Mouse (Mus musculus) embryonic fibroblast, embryonic 13.5 days (primary cell): ENCODE results near the gene Ddx28. TPM values are rescaled to one million over a fixed set of nuclear protein-coding genes. Genes with fewer than 3 reads are reported as not detected.
"Not testable (repeated sequence)": the region's sequence is repeated elsewhere in the genome, so short reads cannot be mapped to it uniquely, and the experiment has no call there.

Source experiments
- H3K27ac ChIP-seq: 2 replicates; pipeline ENCODE4 v1.5.1; 2012; ENCODE audit warnings: low read length, control low read depth, inconsistent platforms; ENCODE audit not compliant: insufficient read depth
- H3K4me1 ChIP-seq: 2 replicates; pipeline ENCODE4 v1.6.1; 2011; ENCODE audit warnings: low read length; ENCODE audit not compliant: control insufficient read depth, insufficient read depth
- H3K4me3 ChIP-seq: 2 replicates; pipeline ENCODE4 v1.5.1; 2011; ENCODE audit warnings: mild to moderate bottlenecking, control low read depth, low read length; ENCODE audit not compliant: insufficient read depth
- CTCF ChIP-seq: IDR thresholded peaks from 2 replicates; pipeline ENCODE4 v1.5.1; 2011; ENCODE audit warnings: mild to moderate bottlenecking, control low read depth, low read length, moderate library complexity, borderline replicate concordance; ENCODE audit not compliant: insufficient read depth
- POLR2A ChIP-seq: IDR thresholded peaks from 2 replicates; pipeline ENCODE4 v1.6.1; 2011; ENCODE audit warnings: low read depth, mild to moderate bottlenecking, control low read depth, low read length, moderate library complexity
- polyA plus RNA-seq: library from polyadenylated mRNA; stranded (reverse); fragments of >200 nt; gene quantifications from 2 replicates; pipeline ENCODE4 v1.2.4, GENCODE M21; 2011; ENCODE audit warnings: low read depth; ENCODE audit not compliant: missing spikeins, insufficient read length

The Ddx28 gene
- polyA plus RNA-seq, 1 experiment: 8.8 TPM

DNA sequence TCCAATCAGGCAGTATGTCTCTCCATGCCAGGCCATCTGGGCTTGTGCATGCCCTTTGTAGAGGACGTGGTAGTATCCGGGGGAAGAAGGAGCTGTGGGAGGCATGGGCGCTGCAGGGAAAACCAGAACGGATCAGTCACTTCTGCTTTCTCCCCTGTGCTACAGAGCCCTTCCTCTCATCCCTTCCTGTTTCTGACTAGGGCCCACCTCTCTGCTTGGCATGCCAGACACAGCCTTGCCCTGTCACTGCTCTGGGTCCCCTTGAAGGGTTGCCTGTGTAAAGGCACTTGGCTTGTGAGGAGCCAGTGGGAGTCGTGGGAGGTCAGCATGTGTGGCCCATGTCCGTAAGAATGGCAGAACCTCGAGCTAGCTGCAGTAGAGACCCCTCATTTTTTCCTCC, 15.3 kb downstream of the Ddx28 start:
- Histone ChIP-seq H3K4me1 (no peaks in the 10 kb centered on the region), H3K4me3 (no peak overlapping the region), H3K27ac (no peak overlapping the region)
- TF ChIP-seq CTCF: no peak
- TF ChIP-seq POLR2A: no peak

DNA sequence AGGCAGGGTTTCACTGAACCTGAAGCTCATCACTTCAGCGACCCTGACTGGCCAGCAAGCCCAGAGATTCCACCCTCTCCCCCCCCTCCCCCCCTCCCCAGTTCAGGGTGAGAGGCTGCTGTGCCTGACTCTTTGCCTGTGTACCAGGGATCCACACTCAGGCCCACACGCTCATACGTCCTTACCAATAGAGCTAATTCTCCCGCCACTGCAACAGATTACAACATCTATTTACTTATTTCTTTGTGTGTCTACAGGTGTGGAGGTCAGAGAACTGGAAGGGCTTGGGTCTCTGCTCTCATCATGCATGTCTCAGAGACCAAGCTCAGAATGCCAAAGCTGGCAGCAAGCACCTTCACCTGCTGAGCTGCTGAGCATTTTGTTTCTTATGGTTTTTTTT, 18.5 kb downstream of the Ddx28 start:
- no peaks in the 10 kb centered on the region for H3K4me1 ChIP-seq
- TF ChIP-seq CTCF (no peak), POLR2A (no peak)
- H3K27ac ChIP-seq: no peak overlapping the region
- H3K4me3 ChIP-seq: no peak overlapping the region

DNA sequence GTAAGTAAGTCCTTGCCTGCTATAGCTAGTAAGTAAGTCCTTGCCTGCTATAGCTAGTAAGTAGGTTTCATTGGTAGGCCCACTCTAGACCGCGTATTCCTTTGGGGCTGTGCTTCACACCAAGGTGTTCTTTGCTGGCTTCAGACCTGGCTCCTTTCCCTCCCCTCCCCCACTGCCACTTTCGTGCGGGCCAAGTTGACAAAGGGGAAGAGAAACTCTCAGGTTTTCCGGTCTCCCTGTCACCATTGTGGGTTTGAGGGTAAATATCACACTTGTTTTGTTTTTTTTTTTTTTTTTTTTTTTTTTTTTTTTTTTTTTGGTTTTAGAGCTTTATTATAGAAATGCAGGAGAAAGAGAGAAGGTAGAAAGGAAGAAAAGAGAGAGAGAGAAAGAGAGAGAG, 19.2 kb downstream of the Ddx28 start:
- Histone ChIP-seq H3K4me1 (no peaks in the 10 kb centered on the region), H3K27ac (no peak overlapping the region), H3K4me3 (no peak overlapping the region)
- TF ChIP-seq CTCF (no peak), POLR2A (no peak)

DNA sequence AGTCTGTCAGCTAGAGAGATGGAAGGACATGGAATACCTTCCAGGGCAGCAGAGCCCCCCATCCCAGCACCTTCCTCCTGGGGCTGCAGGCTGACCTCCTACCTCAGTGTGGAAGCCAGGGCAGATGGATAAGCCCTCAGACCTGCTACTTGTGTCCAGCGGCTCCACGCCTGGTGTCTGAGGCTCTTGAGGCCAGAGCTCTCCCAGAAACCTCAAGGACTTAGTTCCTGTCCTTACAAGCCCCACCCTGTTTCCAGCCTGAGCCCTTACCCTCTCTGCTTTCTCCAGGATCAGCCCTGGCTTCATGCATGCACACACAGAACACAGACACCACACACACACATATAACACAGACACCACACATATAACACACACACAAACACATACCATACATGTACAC, 20.1 kb downstream of the Ddx28 start:
- Histone ChIP-seq H3K4me1 (no peaks in the 10 kb centered on the region), H3K27ac (no peak overlapping the region), H3K4me3 (no peak overlapping the region)
- TF ChIP-seq CTCF (no peak), POLR2A (no peak)

DNA sequence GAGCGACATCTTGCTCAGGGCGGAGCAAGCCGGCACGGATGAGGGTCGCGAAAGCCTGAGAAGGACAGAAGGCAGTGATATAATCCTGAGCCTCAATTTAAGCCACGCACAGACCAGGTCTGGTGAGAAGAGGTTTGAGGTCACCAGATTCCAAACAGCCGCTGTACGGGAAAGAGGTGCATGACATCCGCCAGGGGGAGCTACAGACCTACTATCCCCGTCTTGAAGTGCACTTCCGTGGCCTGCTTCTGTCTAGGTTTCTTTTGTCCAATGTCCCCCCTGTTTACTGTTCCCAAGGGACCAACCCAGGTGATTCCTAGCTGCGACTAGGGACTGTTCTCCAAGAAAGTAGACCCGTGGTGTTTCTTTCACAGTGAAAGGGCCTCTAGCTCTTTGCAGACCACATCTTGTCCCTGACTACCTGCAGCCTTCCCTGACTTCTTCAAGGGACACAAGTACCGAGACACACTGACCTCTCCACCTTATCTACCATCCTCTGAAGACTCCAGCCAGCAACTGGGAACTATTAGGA, 20.8 kb downstream of the Ddx28 start, which contains the start of gene Dus2:
TSS of gene Dus2 (plus strand) at position 482 of the 532 bp plus-strand sequence.
- Histone ChIP-seq H3K4me1 (no peaks in the 10 kb centered on the region), H3K27ac (no peak within 1 kb of the TSS), H3K4me3 (no peak within 1 kb of the TSS)
- TF ChIP-seq CTCF (peak; percentile 78; the same call in 1 of the 2 replicates), POLR2A (no peak)

DNA sequence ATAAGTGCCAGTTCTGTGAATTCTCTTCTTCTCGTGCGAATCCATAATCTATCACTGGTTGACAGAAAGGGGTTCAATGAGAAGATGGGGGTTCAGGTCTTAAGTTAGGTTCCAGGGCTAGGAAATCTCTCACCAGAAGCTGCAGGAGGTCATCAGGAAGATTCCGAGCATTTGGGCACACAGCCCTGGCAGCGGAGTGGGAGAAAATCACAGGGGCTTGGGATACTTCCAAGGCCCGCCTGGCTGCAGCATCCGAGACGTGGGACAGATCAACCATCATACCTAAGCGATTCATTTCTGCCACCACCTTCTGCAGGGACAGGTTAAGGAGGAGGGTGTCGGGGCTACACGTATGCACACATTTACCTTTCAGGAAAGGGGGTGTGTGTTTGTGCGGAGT, 23.1 kb downstream of the Ddx28 start:
- H3K4me1 ChIP-seq: no peaks in the 10 kb centered on the region
- TF ChIP-seq POLR2A (no peak), CTCF (no peak)
- no peak overlapping the region for H3K4me3 ChIP-seq

DNA sequence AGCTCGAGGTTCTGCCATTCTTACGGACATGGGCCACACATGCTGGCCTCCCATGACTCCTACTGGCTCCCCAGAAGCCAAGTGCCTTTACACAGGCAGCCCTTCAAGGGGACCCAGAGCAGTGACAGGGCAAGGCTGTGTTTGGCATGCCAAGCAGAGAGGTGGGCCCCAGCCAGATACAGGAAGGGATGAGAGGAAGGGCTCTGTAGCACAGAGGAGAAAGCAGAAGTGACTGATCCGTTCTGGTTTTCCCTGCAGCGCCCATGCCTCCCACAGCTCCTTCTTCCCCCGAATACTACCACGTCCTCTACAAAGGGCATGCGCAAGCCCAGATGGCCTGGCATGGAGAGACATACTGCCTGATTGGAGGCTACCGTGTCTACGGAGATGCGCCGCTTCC, 28.3 kb downstream of the Ddx28 start:
- H3K4me1 ChIP-seq, H3K27ac ChIP-seq, H3K4me3 ChIP-seq: not testable (repeated sequence)

More for the DNA sequence above, 23.1 kb downstream of the Ddx28 start:
- H3K27ac ChIP-seq: no peak overlapping the region

DNA sequence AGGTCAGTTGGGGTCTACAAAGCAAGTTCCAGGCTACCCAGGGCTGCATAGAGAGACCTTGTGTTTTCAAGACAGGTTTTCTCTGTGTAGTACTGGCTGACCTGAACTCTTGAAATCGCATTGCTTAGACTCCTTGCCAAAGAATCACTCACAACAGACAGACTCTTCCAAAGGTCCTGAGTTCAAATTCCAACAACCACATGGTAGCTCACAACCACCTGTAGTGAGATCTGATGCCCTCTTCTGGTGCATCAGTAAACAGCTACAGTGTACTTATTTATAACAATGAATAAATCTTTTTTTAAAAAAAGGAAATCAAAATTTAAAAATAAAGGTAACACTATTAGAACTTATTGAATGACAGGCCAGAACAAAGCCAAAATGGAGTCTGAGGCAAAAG, 30.5 kb downstream of the Ddx28 start:
- H3K4me1 ChIP-seq: no peaks in the 10 kb centered on the region
- TF ChIP-seq POLR2A: no peak
- TF ChIP-seq CTCF: no peak
- no peak overlapping the region for H3K4me3 ChIP-seq
- H3K27ac ChIP-seq: no peak overlapping the region

DNA sequence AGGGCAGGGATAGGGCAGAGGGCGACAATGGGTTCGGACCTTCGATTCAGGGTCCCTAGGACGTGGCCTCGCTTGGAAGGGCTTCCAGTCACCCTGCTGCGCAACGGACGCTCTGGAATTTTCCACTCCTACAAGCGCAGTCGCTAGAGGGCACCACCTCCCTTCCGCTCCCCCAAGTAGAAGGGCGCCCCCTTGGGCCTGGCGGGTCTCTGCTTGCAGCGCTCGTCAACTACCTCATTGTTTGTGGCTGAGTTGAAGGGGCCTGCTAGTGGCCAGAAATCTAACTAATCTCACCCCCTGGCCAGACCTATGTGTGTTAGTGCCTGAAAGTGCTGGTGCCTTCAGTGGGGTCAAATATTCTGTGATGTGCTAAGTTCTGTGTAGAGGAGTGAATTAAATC, 32.4 kb downstream of the Ddx28 start, which contains the start of gene Dpep3:
TSS of gene Dpep3 (minus strand) at position 105 of the 400 bp plus-strand sequence.
- Histone ChIP-seq H3K4me3 (no peak within 1 kb of the TSS), H3K27ac (no peak within 1 kb of the TSS), H3K4me1 (no peaks in the 10 kb centered on the region)
- TF ChIP-seq POLR2A (no peak), CTCF (no peak)

DNA sequence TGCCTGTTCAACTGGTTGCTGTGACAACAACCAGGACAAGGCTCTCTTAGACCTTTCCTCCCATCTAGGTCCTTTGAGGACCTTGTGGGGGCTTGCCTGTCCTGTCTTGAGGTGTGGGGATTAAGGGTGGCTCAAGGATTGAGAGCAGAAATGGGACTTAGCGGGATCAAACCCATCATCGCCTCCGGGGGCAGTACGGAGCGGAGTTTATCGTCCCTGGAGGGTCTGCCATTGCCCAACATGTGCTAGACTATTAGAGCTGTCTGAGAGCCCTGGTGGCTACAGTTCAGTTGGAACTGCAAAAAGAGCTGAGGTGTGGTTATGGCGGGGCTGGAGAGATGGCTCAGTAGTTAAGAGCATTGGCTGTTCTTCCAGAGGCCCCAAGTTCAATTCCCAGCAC, 36.3 kb downstream of the Ddx28 start:
- TF ChIP-seq POLR2A: no peak
- TF ChIP-seq CTCF: no peak
- Histone ChIP-seq H3K27ac (no peak overlapping the region), H3K4me3 (no peak overlapping the region), H3K4me1 (no peaks in the 10 kb centered on the region)

DNA sequence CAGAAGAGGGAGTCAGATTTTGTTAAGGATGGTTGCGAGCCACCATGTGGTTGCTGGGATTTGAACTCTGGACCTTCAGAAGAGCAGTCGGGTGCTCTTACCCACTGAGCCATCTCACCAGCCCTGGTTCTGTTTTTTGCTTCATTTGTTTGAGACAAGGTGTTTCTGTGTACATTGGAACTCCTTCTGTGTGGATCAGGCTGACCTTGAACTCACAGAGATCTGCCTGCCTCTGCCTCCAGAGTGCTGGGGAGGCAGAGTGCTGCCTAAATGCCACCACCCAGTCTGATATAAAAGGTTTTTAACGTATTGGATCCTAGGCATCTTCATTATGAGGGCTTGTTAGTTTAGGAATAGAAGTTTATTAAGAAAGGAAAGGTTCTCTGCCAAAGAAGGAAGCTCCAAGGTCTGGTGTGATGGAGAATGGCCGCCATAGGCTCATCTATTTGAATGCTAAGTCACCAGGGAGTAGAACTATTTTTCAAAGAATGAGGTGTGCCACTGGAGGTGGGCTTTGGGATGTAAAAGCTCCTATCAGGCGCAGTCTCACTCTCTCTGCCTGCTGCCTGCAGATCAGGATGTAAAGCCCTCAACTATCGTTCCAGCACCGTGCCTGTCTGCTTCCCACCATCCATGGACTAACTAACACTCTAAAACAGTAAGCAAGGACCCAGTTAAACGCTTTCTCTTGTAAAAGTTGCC, 40.5 kb downstream of the Ddx28 start:
- H3K4me3 ChIP-seq: no peak overlapping the region
- TF ChIP-seq POLR2A (no peak), CTCF (no peak)
- no peak overlapping the region for H3K27ac ChIP-seq
- H3K4me1 ChIP-seq: no peaks in the 10 kb centered on the region
